Mouse (Mus musculus) heart, embryonic 15.5 days (tissue): Measurements from ENCODE around the gene Rrbp1. TPM values are rescaled to one million over a fixed set of nuclear protein-coding genes. Genes with fewer than 3 reads are reported as not detected.

ENCODE experiments used
- ATAC-seq: fragments of 200-750 bp; cut with Nextera tagmentation; replicated peaks from 2 replicates; pipeline ENCODE4 v1.8.0; 2017; ENCODE audit warnings: low read depth, moderate TSS enrichment; ENCODE audit not compliant: insufficient number of reproducible peaks, insufficient read depth, low FRiP score
- H3K27ac ChIP-seq: fragments of 300-500 bp; sonication (generic); 2 replicates; pipeline ENCODE4 v1.5.1; 2015; ENCODE audit warnings: mild to moderate bottlenecking, inconsistent platforms
- H3K27me3 ChIP-seq: fragments of 300-500 bp; sonication (generic); 2 replicates; pipeline ENCODE4 v1.6.1; 2015; ENCODE audit warnings: inconsistent platforms
- H3K36me3 ChIP-seq: fragments of 300-500 bp; sonication (generic); 2 replicates; pipeline ENCODE4 v1.6.1; 2015; ENCODE audit warnings: mild to moderate bottlenecking, inconsistent platforms
- H3K4me1 ChIP-seq: fragments of 300-500 bp; sonication (generic); replicated peaks from 2 replicates; pipeline ENCODE4 v1.6.1; 2015; ENCODE audit warnings: inconsistent platforms
- H3K4me2 ChIP-seq: fragments of 300-500 bp; sonication (generic); 2 replicates; pipeline ENCODE4 v1.6.1; 2015; ENCODE audit warnings: inconsistent platforms, mild to moderate bottlenecking, moderate library complexity
- H3K4me3 ChIP-seq: fragments of 300-500 bp; sonication (generic); 2 replicates; pipeline ENCODE4 v1.5.1; 2015; ENCODE audit warnings: mild to moderate bottlenecking, inconsistent platforms
- H3K9ac ChIP-seq: fragments of 300-500 bp; sonication (generic); 2 replicates; pipeline ENCODE4 v1.6.1; 2015; ENCODE audit warnings: mild to moderate bottlenecking, inconsistent platforms
- H3K9me3 ChIP-seq: fragments of 300-500 bp; sonication (generic); replicated peaks from 2 replicates; pipeline ENCODE4 v1.6.1; 2016; ENCODE audit warnings: inconsistent platforms
- WGBS: fragments of 180-500 bp; shearing (Covaris S2); methylation state at CpG from one replicate; pipeline ENCODE4 v1.1.7; 2015; ENCODE audit warnings: mixed read lengths; 5-methylcytosine and 5-hydroxymethylcytosine counted together
- polyA plus RNA-seq: library from polyadenylated mRNA; unstranded; fragments of >200 nt; fragmentation: Nextera tagmentation; extraction: Ambion mirVana; gene quantifications from 2 replicates; pipeline ENCODE4 v1.2.1, GENCODE M21; 2015

Gene Rrbp1
- polyA plus RNA-seq, 1 experiment from 2014 or later: 59.2 TPM

GRCm38 (mm10) chr2:143934439-143934838 lies 76.6 kb downstream of the Rrbp1 start:
- Histone ChIP-seq H3K27me3 (no peaks in the 10 kb centered on the region), H3K4me1 (peaks cover 38% of the 10 kb centered on the region), H3K27ac (peak overlapping the region; percentile 24; the same call in 1 of the 2 replicates), H3K9me3 (no peaks in the 10 kb centered on the region), H3K36me3 (peaks cover 4% of the 10 kb centered on the region), H3K4me2 (no peak overlapping the region), H3K4me3 (no peak overlapping the region), H3K9ac (no peak overlapping the region)
- WGBS: 77% methylated on average over 8 of the region's 8 CpGs
- ATAC-seq: no peak

GRCm38 (mm10) chr2:143933516-143933915 lies 77.5 kb downstream of the Rrbp1 start:
- Histone ChIP-seq H3K4me3 (no peak overlapping the region), H3K9me3 (no peaks in the 10 kb centered on the region), H3K27ac (no peak overlapping the region), H3K4me1 (peaks cover 38% of the 10 kb centered on the region), H3K36me3 (no peaks in the 10 kb centered on the region), H3K9ac (no peak overlapping the region), H3K4me2 (no peak overlapping the region), H3K27me3 (no peaks in the 10 kb centered on the region)
- no peak for ATAC-seq
- 70% methylated on average over 5 of the region's 5 CpGs for WGBS

- Histone ChIP-seq H3K4me2 (no peak overlapping the region), H3K36me3 (no peaks in the 10 kb centered on the region), H3K4me1 (peaks cover 38% of the 10 kb centered on the region), H3K27ac (peak overlapping the region; percentile 36), H3K9ac (no peak overlapping the region), H3K4me3 (no peak overlapping the region), H3K9me3 (no peaks in the 10 kb centered on the region), H3K27me3 (no peaks in the 10 kb centered on the region)
- no peak; the same call in 1 of the 2 replicates for ATAC-seq
- 55% methylated on average over 12 of the region's 12 CpGs for WGBS
Observed at GRCm38 (mm10) chr2:143932340-143932873, 78.7 kb downstream of the Rrbp1 start.

- ATAC-seq: no peak
- no peaks in the 10 kb centered on the region for H3K36me3 ChIP-seq
- H3K27ac ChIP-seq: no peak overlapping the region
Observed at GRCm38 (mm10) chr2:143929607-143930311, 81.3 kb downstream of the Rrbp1 start.

GRCm38 (mm10) chr2:143925826-143926225 lies 85.2 kb downstream of the Rrbp1 start:
- no peak for ATAC-seq
- Histone ChIP-seq H3K9ac (no peak overlapping the region), H3K36me3 (no peaks in the 10 kb centered on the region), H3K27me3 (no peaks in the 10 kb centered on the region), H3K4me2 (no peak overlapping the region), H3K4me1 (peaks cover 28% of the 10 kb centered on the region), H3K27ac (no peak overlapping the region), H3K4me3 (no peak overlapping the region), H3K9me3 (no peaks in the 10 kb centered on the region)
- 85% methylated on average over 6 of the region's 6 CpGs for WGBS

More at GRCm38 (mm10) chr2:143929607-143930311, 81.3 kb downstream of the Rrbp1 start:
- Histone ChIP-seq H3K9me3 (no peaks in the 10 kb centered on the region), H3K4me1 (peaks cover 35% of the 10 kb centered on the region), H3K9ac (no peak overlapping the region), H3K4me3 (no peak overlapping the region), H3K27me3 (no peaks in the 10 kb centered on the region), H3K4me2 (no peak overlapping the region)
- 64% methylated on average over 3 of the region's 3 CpGs for WGBS

- Histone ChIP-seq H3K9ac (no peak overlapping the region), H3K4me1 (peaks cover 33% of the 10 kb centered on the region), H3K4me2 (peak overlapping the region; percentile 50), H3K27ac (peak overlapping the region; percentile 77), H3K9me3 (no peaks in the 10 kb centered on the region), H3K4me3 (peak overlapping the region; percentile 16; the same call in 1 of the 2 replicates), H3K27me3 (no peaks in the 10 kb centered on the region), H3K36me3 (no peaks in the 10 kb centered on the region)
- ATAC-seq: no peak
- 21% methylated on average over 7 of the region's 7 CpGs for WGBS
Observed at GRCm38 (mm10) chr2:143924085-143924484, 87.0 kb downstream of the Rrbp1 start.

GRCm38 (mm10) chr2:143918831-143919502 lies 92.1 kb downstream of the Rrbp1 start:
- Histone ChIP-seq H3K27ac (peak overlapping the region; percentile 18; the same call in 1 of the 2 replicates), H3K9me3 (no peaks in the 10 kb centered on the region), H3K9ac (no peak overlapping the region), H3K4me2 (peak overlapping the region; percentile 73), H3K4me3 (no peak overlapping the region), H3K4me1 (peaks cover 43% of the 10 kb centered on the region), H3K36me3 (no peaks in the 10 kb centered on the region), H3K27me3 (no peaks in the 10 kb centered on the region)
- WGBS: 40% methylated on average over 4 of the region's 4 CpGs
- ATAC-seq: no peak

GRCm38 (mm10) chr2:143917622-143918021 lies 93.4 kb downstream of the Rrbp1 start:
- 36% methylated on average over 5 of the region's 5 CpGs for WGBS

GRCm38 (mm10) chr2:143916229-143916628 lies 94.8 kb downstream of the Rrbp1 start:
- H3K9me3 ChIP-seq: no peaks in the 10 kb centered on the region
- H3K4me2 ChIP-seq: peak overlapping the region; percentile 73
- no peaks in the 10 kb centered on the region for H3K27me3 ChIP-seq
- H3K9ac ChIP-seq: peak overlapping the region; percentile 96
- H3K36me3 ChIP-seq: no peaks in the 10 kb centered on the region
- no peak for ATAC-seq
- WGBS: under 1% methylated on average over 5 of the region's 5 CpGs
- H3K4me3 ChIP-seq: peak overlapping the region; percentile 86
- H3K27ac ChIP-seq: peak overlapping the region; percentile 99
- peaks cover 36% of the 10 kb centered on the region for H3K4me1 ChIP-seq

More at GRCm38 (mm10) chr2:143917622-143918021, 93.4 kb downstream of the Rrbp1 start:
- Histone ChIP-seq H3K27me3 (no peaks in the 10 kb centered on the region), H3K9ac (peak overlapping the region; percentile 14; the same call in 1 of the 2 replicates), H3K9me3 (no peaks in the 10 kb centered on the region), H3K27ac (peak overlapping the region; percentile 99), H3K4me2 (peak overlapping the region; percentile 73), H3K36me3 (no peaks in the 10 kb centered on the region), H3K4me3 (peak overlapping the region; percentile 86), H3K4me1 (peaks cover 36% of the 10 kb centered on the region)
- no peak for ATAC-seq

GRCm38 (mm10) chr2:143915600-143916135 lies 95.4 kb downstream of the Rrbp1 start:
- H3K36me3 ChIP-seq: no peaks in the 10 kb centered on the region
- H3K27ac ChIP-seq: peak overlapping the region; percentile 99
- ATAC-seq: peak; percentile 5; the same call in 1 of the 2 replicates
- no peaks in the 10 kb centered on the region for H3K27me3 ChIP-seq
- H3K9ac ChIP-seq: peak overlapping the region; percentile 96
- WGBS: under 1% methylated on average over 32 of the region's 32 CpGs
- H3K4me3 ChIP-seq: peak overlapping the region; percentile 86
- H3K4me1 ChIP-seq: peaks cover 31% of the 10 kb centered on the region
- no peaks in the 10 kb centered on the region for H3K9me3 ChIP-seq
- H3K4me2 ChIP-seq: peak overlapping the region; percentile 73
